Mouse (Mus musculus): Measurements from ENCODE around the gene Gm12169. TPM values are rescaled to one million over a fixed set of nuclear protein-coding genes. Genes with fewer than 3 reads are reported as not detected.
"Not testable (repeated sequence)": the region's sequence is repeated elsewhere in the genome, so short reads cannot be mapped to it uniquely, and the experiment has no call there.

Gene Gm12169
- polyA plus RNA-seq (2014; fragmentation: Nextera tagmentation; extraction: Ambion mirVana) = not detected in 2 replicates

DNA sequence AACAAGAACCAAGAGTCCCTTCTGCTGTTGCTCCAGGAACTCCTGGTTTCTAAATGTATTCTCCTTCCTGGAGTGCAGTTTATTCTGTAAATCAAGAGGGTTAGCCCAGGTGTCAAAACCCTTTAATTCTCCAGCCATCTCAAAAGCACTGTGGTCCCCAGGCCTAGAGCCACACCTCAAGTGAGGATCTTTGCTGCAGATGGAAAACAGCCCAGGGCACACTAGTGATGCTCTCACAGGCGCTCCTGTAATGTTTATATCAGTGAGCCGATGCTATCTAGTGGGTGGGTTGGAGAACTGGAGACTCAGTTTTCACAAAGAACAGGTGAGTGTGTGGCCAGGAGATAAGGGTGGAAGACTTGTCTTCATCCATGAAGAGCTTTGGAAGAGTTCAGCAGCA lies at the start of gene Gm12169:
Gm12169 (plus strand) TSS at position 301 of the 400 bp plus-strand sequence.
- H3K27me3 ChIP-seq (replicated peaks; ENCODE audit: control insufficient read depth, insufficient read depth, low read length) = no peaks in the 10 kb centered on the region
- no peaks in the 10 kb centered on the region for H3K4me1 ChIP-seq (replicated peaks; ENCODE audit: control insufficient read depth, insufficient read depth, low read length)
- ATAC-seq (replicated peaks; ENCODE audit: low FRiP score) = no peak
- 83% methylated on average over 2 of the region's 2 CpGs for WGBS
- H3K9me3 ChIP-seq (ENCODE audit: control insufficient read depth, low read length) = no peaks in the 10 kb centered on the region
- no peaks in the 10 kb centered on the region for H3K36me3 ChIP-seq (ENCODE audit: control insufficient read depth, insufficient read depth, low read length)
- no peak within 1 kb of the TSS for H3K4me3 ChIP-seq (ENCODE audit: low read depth, low read length)
- H3K27ac ChIP-seq (ENCODE audit: low read depth, low read length) = no peak within 1 kb of the TSS
- no peak for DNase-seq (ENCODE audit: low spot score)
- H3K9ac ChIP-seq (ENCODE audit: low read depth, low read length) = no peak within 1 kb of the TSS
- H3K4me2 ChIP-seq = no peak within 1 kb of the TSS

DNA sequence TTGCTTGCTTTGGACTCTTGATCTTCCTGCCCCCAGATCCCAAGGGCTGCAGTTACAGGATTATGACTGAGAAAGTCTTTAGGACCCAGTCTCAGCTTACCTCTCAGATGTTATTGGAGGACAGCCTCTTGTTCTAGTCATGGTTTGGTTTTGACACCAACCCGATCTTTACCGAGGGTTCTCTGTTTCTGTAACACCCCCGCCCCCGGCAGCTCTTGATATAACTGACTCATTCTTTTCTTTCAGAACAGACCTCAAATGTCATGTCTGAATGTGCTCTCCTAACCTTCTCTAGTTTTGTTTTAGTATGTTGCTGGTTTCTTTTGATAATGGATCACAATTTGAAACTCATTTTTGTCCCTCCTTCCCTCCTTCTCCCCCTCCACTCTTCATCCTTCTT lies 49.8 kb upstream of the Gm12169 start:
- H3K9ac ChIP-seq (ENCODE audit: low read depth, low read length) = no peak overlapping the region
- H3K4me3 ChIP-seq (ENCODE audit: low read depth, low read length) = no peak overlapping the region
- H3K36me3 ChIP-seq (ENCODE audit: control insufficient read depth, insufficient read depth, low read length) = no peaks in the 10 kb centered on the region
- WGBS = 89% methylated on average over 4 of the region's 4 CpGs
- no peak overlapping the region for H3K27ac ChIP-seq (ENCODE audit: low read depth, low read length)
- H3K9me3 ChIP-seq (ENCODE audit: control insufficient read depth, low read length) = no peaks in the 10 kb centered on the region
- H3K4me1 ChIP-seq (replicated peaks; ENCODE audit: control insufficient read depth, insufficient read depth, low read length) = no peaks in the 10 kb centered on the region
- H3K27me3 ChIP-seq (replicated peaks; ENCODE audit: control insufficient read depth, insufficient read depth, low read length) = no peaks in the 10 kb centered on the region
- no peak for DNase-seq (ENCODE audit: low spot score)
- ATAC-seq (replicated peaks; ENCODE audit: low FRiP score) = no peak
- no peak overlapping the region for H3K4me2 ChIP-seq

DNA sequence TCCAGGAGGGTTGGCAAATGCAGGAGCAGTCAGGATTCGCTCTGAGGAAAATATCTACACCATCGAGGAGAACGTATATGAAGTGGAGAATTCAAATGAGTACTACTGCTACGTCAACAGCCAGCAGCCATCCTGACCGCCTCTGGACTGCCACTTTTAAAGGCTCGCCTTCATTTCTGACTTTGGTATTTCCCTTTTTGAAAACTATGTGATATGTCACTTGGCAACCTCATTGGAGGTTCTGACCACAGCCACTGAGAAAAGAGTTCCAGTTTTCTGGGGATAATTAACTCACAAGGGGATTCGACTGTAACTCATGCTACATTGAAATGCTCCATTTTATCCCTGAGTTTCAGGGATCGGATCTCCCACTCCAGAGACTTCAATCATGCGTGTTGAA lies 44.7 kb upstream of the Gm12169 start:
- H3K36me3 ChIP-seq (ENCODE audit: control insufficient read depth, insufficient read depth, low read length) = no peaks in the 10 kb centered on the region
- ATAC-seq (replicated peaks; ENCODE audit: low FRiP score) (no peak), DNase-seq (ENCODE audit: low spot score) (no peak)
- no peak overlapping the region for H3K4me3 ChIP-seq (ENCODE audit: low read depth, low read length)
- H3K27ac ChIP-seq (ENCODE audit: low read depth, low read length) = no peak overlapping the region
- H3K9ac ChIP-seq (ENCODE audit: low read depth, low read length) = no peak overlapping the region
- WGBS = 79% methylated on average over 9 of the region's 9 CpGs
- H3K27me3 ChIP-seq (replicated peaks; ENCODE audit: control insufficient read depth, insufficient read depth, low read length) = no peaks in the 10 kb centered on the region
- H3K4me2 ChIP-seq = no peak overlapping the region
- H3K4me1 ChIP-seq (replicated peaks; ENCODE audit: control insufficient read depth, insufficient read depth, low read length) = no peaks in the 10 kb centered on the region
- H3K9me3 ChIP-seq (ENCODE audit: control insufficient read depth, low read length) = no peaks in the 10 kb centered on the region

GRCm38 (mm10) chr11:46480517-46480916 lies 43.5 kb upstream of the Gm12169 start:
- Histone ChIP-seq H3K27me3 (replicated peaks; ENCODE audit: control insufficient read depth, insufficient read depth, low read length) (no peaks in the 10 kb centered on the region), H3K9me3 (ENCODE audit: control insufficient read depth, low read length) (no peaks in the 10 kb centered on the region), H3K27ac (ENCODE audit: low read depth, low read length) (no peak overlapping the region), H3K4me3 (ENCODE audit: low read depth, low read length) (no peak overlapping the region), H3K4me1 (replicated peaks; ENCODE audit: control insufficient read depth, insufficient read depth, low read length) (no peaks in the 10 kb centered on the region), H3K9ac (ENCODE audit: low read depth, low read length) (no peak overlapping the region), H3K4me2 (no peak overlapping the region), H3K36me3 (ENCODE audit: control insufficient read depth, insufficient read depth, low read length) (no peaks in the 10 kb centered on the region)
- ATAC-seq (replicated peaks; ENCODE audit: low FRiP score) = no peak
- 35% methylated on average over 7 of the region's 7 CpGs for whole genome bisulfite sequencing
- DNase-seq (ENCODE audit: low spot score) = no peak

DNA sequence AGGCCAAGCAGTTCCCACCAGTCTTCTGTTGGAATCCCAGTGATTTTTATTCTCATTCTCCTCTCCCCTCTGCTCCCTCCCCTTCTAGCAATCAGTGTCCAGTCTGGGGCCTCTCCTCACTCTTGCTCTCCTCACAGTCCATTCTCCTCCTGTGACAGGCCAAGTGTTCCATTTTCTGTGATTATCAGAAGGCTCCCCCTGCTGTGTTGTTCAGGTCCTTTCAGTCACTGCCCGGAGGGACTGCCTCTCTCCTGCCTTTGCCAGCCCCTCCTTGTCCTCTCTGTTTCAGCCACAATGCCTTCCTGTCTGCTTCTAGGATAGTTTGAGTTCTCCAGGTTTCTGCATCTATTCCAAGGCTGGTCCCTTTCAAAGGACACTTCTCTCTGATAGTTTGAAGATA lies 35.8 kb upstream of the Gm12169 start:
- no peak for DNase-seq (ENCODE audit: low spot score)
- no peaks in the 10 kb centered on the region for H3K9me3 ChIP-seq (ENCODE audit: control insufficient read depth, low read length)
- no peak for ATAC-seq (replicated peaks; ENCODE audit: low FRiP score)
- no peaks in the 10 kb centered on the region for H3K36me3 ChIP-seq (ENCODE audit: control insufficient read depth, insufficient read depth, low read length)
- H3K4me2 ChIP-seq = no peak overlapping the region
- WGBS = 56% methylated on average over 1 of the region's 1 CpGs
- H3K9ac ChIP-seq (ENCODE audit: low read depth, low read length) = no peak overlapping the region
- no peak overlapping the region for H3K27ac ChIP-seq (ENCODE audit: low read depth, low read length)
- H3K27me3 ChIP-seq (replicated peaks; ENCODE audit: control insufficient read depth, insufficient read depth, low read length) = no peaks in the 10 kb centered on the region
- no peak overlapping the region for H3K4me3 ChIP-seq (ENCODE audit: low read depth, low read length)
- H3K4me1 ChIP-seq (replicated peaks; ENCODE audit: control insufficient read depth, insufficient read depth, low read length) = no peaks in the 10 kb centered on the region

GRCm38 (mm10) chr11:46488650-46489049 lies 35.4 kb upstream of the Gm12169 start:
- Histone ChIP-seq H3K9me3 (ENCODE audit: control insufficient read depth, low read length) (no peaks in the 10 kb centered on the region), H3K4me3 (ENCODE audit: low read depth, low read length) (no peak overlapping the region), H3K4me1 (replicated peaks; ENCODE audit: control insufficient read depth, insufficient read depth, low read length) (no peaks in the 10 kb centered on the region), H3K4me2 (no peak overlapping the region), H3K27ac (ENCODE audit: low read depth, low read length) (no peak overlapping the region), H3K36me3 (ENCODE audit: control insufficient read depth, insufficient read depth, low read length) (no peaks in the 10 kb centered on the region), H3K27me3 (replicated peaks; ENCODE audit: control insufficient read depth, insufficient read depth, low read length) (no peaks in the 10 kb centered on the region), H3K9ac (ENCODE audit: low read depth, low read length) (no peak overlapping the region)
- ATAC-seq (replicated peaks; ENCODE audit: low FRiP score) (no peak), DNase-seq (ENCODE audit: low spot score) (no peak)
- WGBS = 69% methylated on average over 2 of the region's 2 CpGs

DNA sequence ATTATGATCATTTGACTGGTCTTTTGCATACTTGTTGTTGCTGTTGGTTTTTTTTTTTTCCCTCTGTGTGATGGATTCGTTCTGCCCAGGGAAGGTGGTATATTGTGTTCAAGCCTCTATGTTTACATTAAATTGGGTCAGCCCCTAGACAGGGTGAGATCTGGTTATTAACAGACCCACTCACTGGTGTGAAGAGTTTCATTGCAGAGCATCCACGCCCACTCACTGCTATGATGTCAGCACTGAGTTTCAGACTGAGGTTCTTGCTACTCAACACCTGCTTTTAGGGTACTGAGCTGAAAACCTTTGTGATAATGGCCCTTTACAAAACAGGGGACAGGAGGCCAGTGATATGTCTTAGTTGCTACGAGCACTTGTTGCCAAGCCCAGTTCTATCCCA lies 16.9 kb upstream of the Gm12169 start:
- WGBS = 72% methylated on average over 3 of the region's 3 CpGs
- ATAC-seq (replicated peaks; ENCODE audit: low FRiP score) = no peak

DNA sequence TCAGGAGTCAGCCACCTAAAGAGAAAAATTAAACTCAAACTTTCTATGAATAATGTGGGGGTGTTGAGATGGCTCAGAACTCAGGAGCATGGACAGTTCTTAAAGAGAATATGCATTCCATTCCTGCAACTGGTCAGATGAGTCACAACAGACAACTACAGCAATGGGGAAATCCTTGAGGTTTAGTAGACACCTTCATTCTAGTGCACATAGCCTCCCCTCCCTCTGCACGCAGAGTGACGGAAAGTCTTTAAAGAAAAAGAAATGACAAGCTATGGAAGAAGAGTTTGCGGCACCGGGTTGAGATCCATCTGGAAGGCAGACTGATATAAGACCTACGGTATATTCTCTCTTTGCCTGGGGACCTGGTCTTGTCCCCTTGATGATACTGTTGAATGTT lies 14.1 kb upstream of the Gm12169 start:
- WGBS = 90% methylated on average over 5 of the region's 5 CpGs
- ATAC-seq (replicated peaks; ENCODE audit: low FRiP score) = no peak
- H3K27me3 ChIP-seq (replicated peaks; ENCODE audit: control insufficient read depth, insufficient read depth, low read length) = no peaks in the 10 kb centered on the region

More for the DNA sequence above, 16.9 kb upstream of the Gm12169 start:
- Histone ChIP-seq H3K9ac (ENCODE audit: low read depth, low read length) (no peak overlapping the region), H3K4me3 (ENCODE audit: low read depth, low read length) (no peak overlapping the region), H3K4me2 (no peak overlapping the region), H3K27ac (ENCODE audit: low read depth, low read length) (no peak overlapping the region), H3K36me3 (ENCODE audit: control insufficient read depth, insufficient read depth, low read length) (no peaks in the 10 kb centered on the region), H3K4me1 (replicated peaks; ENCODE audit: control insufficient read depth, insufficient read depth, low read length) (no peaks in the 10 kb centered on the region), H3K9me3 (ENCODE audit: control insufficient read depth, low read length) (no peaks in the 10 kb centered on the region), H3K27me3 (replicated peaks; ENCODE audit: control insufficient read depth, insufficient read depth, low read length) (no peaks in the 10 kb centered on the region)
- DNase-seq (ENCODE audit: low spot score) = no peak

GRCm38 (mm10) chr11:46521341-46521740 lies 2.7 kb upstream of the Gm12169 start:
- not testable (repeated sequence) for H3K4me3 ChIP-seq (ENCODE audit: low read depth, low read length); H3K9me3 ChIP-seq (ENCODE audit: control insufficient read depth, low read length); H3K4me1 ChIP-seq (replicated peaks; ENCODE audit: control insufficient read depth, insufficient read depth, low read length); DNase-seq (ENCODE audit: low spot score); H3K9ac ChIP-seq (ENCODE audit: low read depth, low read length); H3K27ac ChIP-seq (ENCODE audit: low read depth, low read length); H3K36me3 ChIP-seq (ENCODE audit: control insufficient read depth, insufficient read depth, low read length); ATAC-seq (replicated peaks; ENCODE audit: low FRiP score); H3K27me3 ChIP-seq (replicated peaks; ENCODE audit: control insufficient read depth, insufficient read depth, low read length); H3K4me2 ChIP-seq
- WGBS = 71% methylated on average over 5 of the region's 5 CpGs

More for the DNA sequence above, 14.1 kb upstream of the Gm12169 start:
- H3K9me3 ChIP-seq (ENCODE audit: control insufficient read depth, low read length) = no peaks in the 10 kb centered on the region
- no peak overlapping the region for H3K4me3 ChIP-seq (ENCODE audit: low read depth, low read length)
- no peaks in the 10 kb centered on the region for H3K4me1 ChIP-seq (replicated peaks; ENCODE audit: control insufficient read depth, insufficient read depth, low read length)
- no peaks in the 10 kb centered on the region for H3K36me3 ChIP-seq (ENCODE audit: control insufficient read depth, insufficient read depth, low read length)
- no peak overlapping the region for H3K4me2 ChIP-seq
- no peak for DNase-seq (ENCODE audit: low spot score)
- no peak overlapping the region for H3K27ac ChIP-seq (ENCODE audit: low read depth, low read length)
- H3K9ac ChIP-seq (ENCODE audit: low read depth, low read length) = no peak overlapping the region
